Mouse (Mus musculus): ENCODE measurements around the gene Trip10.
A peak's percentile ranks its signal among the peaks of the same experiment; 100 is the strongest.
"Not testable (repeated sequence)": the region's sequence is repeated elsewhere in the genome, so short reads cannot be mapped to it uniquely, and the experiment has no call there.

Gene Trip10

GRCm38 (mm10) chr17:57262901-57263550 lies 13.8 kb downstream of the Trip10 start:
- DNase-seq (ENCODE audit: low spot score in 2 of 2) = no peak

DNA sequence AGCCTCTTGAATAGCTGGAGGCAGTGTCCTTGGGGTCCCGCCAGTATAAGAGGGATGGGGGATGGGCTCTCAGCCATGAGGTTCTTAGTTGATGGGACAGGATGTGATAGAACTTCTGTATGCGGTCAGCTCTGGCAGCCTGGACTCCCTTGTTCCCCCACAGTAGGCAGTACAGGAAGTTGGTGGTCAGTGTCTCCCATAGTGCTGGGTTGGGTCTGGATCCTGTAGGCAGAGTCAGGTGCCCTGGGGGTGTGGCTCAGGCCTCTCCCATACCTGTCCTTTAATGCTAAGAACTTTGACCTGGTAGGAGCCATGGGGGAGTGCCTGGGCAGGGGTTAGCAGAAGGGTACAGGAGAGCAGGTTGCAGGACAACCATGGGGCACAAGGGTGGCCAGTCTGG lies 14.9 kb downstream of the Trip10 start:
- DNase-seq (ENCODE audit: low spot score in 2 of 2) = no peak

DNA sequence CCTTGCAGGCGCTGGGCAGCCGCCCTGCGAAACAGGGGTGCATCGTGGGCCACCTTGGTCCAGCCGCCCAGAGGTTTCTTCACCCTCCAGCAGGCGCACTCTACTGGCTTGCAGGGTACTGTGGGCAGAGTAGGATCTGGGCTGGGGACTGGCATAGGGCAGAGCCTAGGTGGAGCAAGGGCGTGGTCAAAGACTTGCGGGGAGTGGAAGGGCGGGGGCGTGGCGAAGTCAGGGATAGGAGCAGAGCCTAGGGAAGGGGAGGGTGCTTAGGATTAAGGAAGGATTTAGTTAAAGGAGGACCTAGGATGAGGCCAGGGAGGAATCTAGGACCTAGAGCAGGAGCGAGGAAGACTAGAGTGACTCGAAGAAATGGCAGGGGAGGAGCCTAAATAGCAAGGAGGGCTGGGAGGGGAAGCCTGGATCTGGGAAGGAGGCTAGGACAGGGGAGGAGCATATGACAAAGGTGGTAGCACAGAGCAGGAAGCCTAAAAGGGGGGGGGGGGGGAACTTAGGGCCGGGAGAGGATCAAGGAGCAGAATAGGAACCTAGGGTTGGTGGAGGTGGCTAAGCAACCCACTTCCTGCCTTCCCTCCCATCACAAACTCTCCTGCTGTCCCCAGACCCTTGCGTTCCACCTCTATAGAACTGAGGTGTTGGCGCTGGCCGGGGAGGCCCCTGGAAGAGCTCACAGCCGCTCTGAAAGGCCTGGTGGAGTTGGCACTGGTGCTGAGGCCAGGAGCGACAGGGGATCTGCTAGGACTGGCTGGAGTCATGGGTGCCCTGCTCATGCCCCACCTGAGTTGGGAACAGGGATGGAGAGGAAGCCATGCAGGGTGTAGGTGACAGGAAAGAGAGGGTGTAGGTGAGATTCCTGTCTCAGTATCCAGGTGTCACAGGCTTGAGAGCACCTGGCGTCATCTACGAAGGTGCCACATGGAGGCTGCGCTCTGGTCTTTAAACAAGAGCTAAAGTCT lies 16.0 kb downstream of the Trip10 start:
- peak; percentile 63 to 71 for DNase-seq (ENCODE audit: low spot score in 2 of 2)

- DNase-seq (ENCODE audit: low spot score in 2 of 2) = no peak
These were observed 18.4 kb downstream of the Trip10 start for GRCm38 (mm10) chr17:57267556-57268126.

DNA sequence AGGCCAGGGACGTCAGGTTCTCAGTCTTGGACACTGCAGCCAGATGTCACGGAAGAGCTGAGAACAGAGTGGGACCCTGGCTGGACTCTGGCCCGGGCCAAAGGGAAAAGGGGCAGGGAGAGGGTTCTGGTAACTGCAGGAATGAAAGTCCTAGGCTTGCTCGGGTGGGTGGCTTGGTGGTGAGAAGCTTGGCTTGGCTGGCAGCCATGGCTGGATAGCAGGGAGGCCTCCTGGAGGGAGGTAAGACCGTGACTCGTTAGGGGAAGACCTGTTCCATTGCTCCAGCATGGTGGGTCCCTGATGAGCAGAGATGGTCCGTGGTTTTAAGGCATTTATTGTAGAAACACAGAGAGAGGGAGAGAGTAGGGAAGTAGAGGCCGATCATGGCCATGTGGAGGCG lies 22.0 kb downstream of the Trip10 start:
- DNase-seq (ENCODE audit: low spot score in 2 of 2) = no peak

GRCm38 (mm10) chr17:57273846-57274245 lies 24.6 kb downstream of the Trip10 start:
- DNase-seq (ENCODE audit: low spot score in 2 of 2) = no peak

DNA sequence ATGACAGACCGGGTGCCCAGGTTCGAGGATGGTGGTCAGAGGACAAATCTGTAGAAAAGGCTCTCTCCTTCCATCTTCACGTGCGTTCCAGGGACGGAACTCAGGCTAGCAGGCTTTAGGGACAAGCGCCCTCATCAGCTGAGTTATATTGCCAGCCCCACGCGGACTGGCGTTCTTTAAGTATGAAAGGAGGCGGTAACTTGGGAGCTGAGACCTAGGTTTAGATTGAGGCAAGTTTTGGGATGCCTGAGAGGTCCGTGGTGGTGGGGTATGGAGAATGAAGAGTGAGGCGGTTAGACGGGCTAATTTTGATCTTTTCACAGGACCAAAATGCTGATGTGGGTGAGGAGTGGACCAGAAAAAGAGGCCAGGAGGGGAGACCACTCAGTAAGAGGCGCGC lies 25.4 kb downstream of the Trip10 start:
- DNase-seq (ENCODE audit: low spot score in 2 of 2) = no peak

GRCm38 (mm10) chr17:57275111-57275996 lies 26.1 kb downstream of the Trip10 start:
- peak; percentile 82 to 85 for DNase-seq (ENCODE audit: low spot score in 2 of 2)

GRCm38 (mm10) chr17:57275997-57276351 lies 26.7 kb downstream of the Trip10 start:
- no peak for DNase-seq (ENCODE audit: low spot score in 2 of 2)

DNA sequence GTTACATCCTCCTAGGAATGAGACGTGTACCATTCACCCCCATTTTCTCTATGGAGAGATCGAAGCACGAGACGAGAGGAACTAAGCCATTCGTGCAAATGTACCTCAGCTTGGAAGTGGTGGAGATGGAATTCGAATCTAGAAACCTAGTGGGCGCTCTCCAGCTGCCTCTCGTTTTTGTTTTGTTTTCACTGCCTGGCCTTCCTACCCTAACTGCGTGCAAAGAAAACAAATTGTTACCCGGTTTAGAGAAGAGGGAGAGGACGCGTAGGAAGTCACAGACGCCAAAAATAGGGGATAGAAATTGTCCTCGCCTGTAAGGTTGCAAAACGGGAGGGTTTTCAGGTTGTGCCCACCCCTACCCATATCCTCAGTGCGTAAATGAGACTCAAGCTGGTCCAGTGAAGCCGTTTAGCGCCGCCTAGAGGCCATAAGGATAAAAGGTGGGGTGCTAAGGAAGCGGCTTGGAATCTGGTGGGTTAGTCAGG lies 27.4 kb downstream of the Trip10 start:
- DNase-seq (ENCODE audit: low spot score in 2 of 2) = peak; percentile 54 to 67

DNA sequence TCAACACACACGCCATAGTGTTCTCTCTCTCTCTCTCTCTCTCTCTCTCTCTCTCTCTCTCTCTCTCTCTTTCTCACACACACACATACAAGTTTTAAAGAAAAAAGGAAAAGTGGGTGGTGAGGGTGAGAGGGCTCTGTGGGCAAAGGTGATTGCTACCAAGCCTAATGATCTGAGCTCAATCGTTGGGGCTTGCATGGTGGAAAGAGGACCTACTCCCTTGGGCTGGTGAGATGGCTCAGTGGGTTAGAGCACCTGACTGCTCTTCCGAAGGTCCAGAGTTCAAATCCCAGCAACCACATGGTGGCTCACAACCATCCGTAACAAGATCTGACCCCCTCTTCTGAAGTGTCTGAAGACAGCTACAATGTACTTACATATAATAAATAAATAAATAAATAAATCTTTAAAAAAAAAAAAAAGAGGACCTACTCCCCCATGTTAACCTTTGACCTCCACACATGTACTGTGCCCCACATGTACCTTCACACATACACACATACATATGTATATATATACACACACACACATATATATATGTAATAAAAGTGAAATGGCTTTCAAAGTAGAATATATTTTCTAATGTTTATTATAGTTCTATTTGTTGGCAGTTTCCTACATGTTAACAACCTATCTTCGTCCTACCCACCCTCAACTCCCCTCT lies 28.5 kb downstream of the Trip10 start:
- DNase-seq (ENCODE audit: low spot score in 2 of 2) = not testable (repeated sequence)

DNA sequence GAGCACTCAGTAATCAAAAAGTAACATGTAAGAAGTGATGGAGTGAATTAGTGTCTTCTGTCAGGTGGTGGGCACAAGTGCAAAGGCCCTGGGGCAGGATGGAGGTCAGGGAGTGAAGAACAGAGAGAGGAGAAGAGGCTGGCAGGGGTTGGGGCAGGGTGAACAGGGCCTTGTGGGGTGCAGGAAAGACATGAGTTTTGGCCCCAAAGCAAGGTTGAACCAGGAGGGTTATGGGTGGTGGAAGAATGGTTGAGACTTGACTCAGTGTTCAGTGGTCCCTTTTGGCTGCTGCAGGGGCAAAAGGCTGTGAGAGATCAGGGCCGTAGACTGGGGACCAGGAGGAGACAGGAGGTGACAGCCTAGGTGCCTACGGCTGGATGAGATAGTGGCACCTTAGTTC lies 29.3 kb downstream of the Trip10 start:
- DNase-seq (ENCODE audit: low spot score in 2 of 2) = no peak

DNA sequence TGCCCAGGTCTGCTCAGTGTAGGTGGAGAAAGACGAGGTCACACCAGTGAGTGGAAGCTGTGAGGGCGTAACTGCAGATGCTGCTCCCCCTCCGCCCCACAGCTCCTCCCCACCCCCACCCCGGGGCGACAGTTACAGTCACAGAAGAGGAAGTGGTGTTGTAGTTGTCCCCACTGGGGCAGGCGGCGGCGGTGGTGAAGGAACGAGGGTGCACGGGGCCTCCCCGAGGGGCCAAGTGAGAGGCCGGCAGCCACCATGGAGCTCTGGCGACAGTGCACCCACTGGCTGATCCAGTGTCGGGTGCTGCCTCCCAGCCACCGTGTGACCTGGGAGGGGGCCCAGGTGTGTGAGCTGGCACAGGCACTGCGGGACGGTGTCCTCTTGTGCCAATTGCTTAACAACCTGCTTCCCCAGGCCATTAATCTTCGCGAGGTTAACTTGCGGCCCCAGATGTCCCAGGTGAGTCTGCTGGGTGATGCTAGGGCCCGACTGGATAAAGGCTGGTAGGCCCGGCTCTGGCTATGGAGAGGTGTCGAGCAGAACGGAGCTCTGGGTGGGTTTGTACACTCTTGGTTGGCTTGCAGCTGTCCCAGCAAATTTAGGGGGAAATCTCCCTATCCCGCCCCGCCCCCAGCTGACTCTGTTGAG lies 29.8 kb downstream of the Trip10 start, which contains the start of gene Vav1:
Gene Vav1 (plus strand): TSS at position 158 of the 648 bp plus-strand sequence.
- peak; percentile 92 to 93 for DNase-seq (ENCODE audit: low spot score in 2 of 2)

DNA sequence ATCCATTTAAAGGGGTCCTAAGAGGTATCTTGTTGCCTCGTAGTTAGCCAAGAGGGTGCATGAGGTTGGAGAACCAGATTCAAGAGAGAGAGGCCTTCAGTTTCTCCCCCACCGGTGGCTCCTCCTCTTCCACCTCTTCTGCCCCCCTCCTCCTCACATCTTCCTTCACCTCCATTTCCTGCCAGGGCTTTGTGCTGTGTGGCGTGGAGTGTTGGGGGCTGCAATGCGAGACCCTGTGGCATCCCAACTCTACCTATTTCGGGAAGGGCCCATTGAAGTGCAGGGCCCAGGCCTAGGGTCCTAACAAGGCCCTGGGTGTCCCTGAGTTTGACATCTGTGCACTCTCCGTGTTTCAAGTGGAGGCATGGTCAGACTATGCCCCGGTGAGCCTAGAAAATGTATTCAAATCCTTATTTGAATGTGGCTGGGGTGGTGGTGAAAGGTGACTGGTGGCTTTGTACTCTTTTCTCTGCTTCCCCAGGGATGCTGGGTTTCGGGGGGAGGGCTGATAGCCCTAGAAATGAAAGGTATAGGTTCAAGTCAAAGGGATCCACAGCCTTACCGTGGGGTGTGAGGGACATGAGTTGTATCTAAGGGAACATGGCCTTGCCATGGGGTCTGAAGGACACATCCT lies 30.5 kb downstream of the Trip10 start:
- DNase-seq (ENCODE audit: low spot score in 2 of 2) = peak; percentile 73 to 74

GRCm38 (mm10) chr17:57280411-57280810 lies 31.2 kb downstream of the Trip10 start:
- peak; percentile 27 to 46 for DNase-seq (ENCODE audit: low spot score in 2 of 2)

- no peak for DNase-seq (ENCODE audit: low spot score in 2 of 2)
These were observed 34.7 kb downstream of the Trip10 start for GRCm38 (mm10) chr17:57283906-57284305.

GRCm38 (mm10) chr17:57285077-57285476 lies 35.8 kb downstream of the Trip10 start:
- peak; percentile 32 to 38 for DNase-seq (ENCODE audit: low spot score in 2 of 2)

- DNase-seq (ENCODE audit: low spot score in 2 of 2) = peak; percentile 24 to 33
These were observed 37.6 kb downstream of the Trip10 start for GRCm38 (mm10) chr17:57286718-57287355.

DNA sequence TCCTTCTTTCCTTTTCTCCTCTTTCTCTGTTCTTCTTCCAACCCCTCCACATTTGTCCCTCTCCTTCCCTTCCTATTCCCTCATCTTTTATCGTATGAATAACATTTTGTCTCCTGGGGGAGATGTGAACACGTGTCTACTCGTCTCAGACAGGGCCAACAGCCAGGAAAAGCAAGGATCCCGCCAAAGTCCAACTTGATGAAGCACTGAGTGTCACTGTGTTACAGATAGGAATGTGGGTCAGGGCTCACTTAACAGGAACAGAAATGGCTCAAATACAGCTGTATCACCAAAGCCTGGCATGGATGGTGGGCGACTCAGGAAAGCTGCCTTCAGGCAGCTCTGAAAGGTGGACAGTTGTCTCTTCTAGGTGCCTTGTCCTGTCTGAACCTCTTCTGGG lies 40.0 kb downstream of the Trip10 start:
- no peak for DNase-seq (ENCODE audit: low spot score in 2 of 2)
